Mouse (Mus musculus) heart, adult 9 months (tissue): ENCODE data around the gene Brsk1.

Source experiments
- DNase-seq, 2 experiments: peaks; one replicate each; pipeline ENCODE4 v3.0.0; 2022; ENCODE audit warnings: low spot score in 2 of 2

The Brsk1 gene

GRCm38 (mm10) chr7:4669156-4669555 is 21.2 kb upstream of the Brsk1 start:
- no peak for DNase-seq

DNA sequence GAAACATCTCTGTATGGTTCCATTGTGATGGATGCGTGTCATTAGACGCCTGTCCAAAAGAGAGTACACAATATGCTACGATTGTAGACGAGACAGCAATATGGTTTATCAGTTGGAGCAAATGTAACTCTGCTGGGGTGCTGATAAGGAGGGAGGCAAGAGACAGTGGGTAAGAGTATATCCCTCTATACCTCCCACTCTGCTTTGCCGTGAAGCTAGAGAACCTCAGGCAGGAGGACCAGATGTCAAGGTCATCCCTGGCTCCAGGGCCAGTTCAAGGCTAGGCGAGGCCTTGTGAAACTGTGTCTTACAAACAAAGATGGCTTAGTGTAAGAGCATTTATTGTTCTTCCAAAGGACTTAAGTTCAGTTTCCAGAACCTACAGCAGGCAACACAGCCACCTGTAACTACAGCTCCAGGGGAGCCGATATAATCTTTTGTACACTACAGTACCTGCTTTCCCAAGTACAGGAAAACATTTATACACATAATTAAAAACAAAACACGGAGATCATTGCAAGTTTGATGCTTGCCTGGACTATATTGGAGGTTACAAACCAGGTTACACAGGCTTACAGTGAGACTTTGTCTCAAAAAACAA is 19.6 kb upstream of the Brsk1 start:
- no peak for DNase-seq

DNA sequence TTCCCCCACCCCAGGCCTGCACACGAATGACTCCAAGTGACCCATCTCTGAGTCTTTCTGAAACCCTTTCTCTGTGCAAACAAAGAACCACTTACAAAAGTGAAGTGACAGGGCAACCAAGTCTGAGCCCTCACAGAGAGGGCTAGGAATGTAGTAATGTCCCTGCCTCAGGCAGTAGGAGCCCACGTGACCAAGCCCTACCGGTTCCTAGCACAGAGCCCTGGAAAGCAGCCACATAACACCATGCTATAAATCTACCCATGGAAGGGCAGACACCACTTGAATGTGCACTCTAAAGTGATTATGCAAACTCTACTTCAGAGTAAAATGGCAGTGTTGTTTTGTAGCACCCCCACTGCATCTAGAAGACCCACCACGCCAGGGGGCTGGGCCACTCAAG is 18.4 kb upstream of the Brsk1 start:
- no peak for DNase-seq

DNA sequence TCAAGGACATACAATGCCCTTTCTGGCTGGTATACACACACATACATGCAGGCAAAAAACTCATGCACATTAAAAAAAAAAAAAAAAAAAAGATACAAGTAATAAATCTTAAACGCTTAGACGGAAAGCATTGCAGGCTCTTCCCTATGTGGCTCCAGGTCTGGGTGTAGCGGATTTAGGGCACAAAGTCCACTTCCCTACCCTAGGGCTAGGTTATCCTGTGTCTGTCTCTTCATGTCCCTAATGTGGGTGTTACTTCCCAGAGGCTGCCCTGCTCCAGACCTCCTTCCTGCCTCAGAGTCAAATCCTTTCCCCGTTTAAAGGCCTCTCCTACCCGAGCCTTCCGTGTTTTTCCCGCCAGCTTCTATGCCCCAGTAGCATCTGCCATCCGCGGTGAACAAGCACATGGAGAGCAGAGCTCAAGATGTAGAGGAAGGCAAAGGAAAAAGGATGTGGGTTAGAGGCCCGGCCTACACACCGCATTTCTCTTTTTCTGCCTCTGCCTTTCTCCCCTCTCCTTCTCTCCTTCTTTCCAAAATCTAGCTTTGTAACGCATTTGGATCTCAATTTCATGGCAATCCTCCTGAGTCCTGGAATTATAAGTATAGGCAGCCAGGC is 16.2 kb upstream of the Brsk1 start:
- no peak for DNase-seq

GRCm38 (mm10) chr7:4675200-4675599 is 15.2 kb upstream of the Brsk1 start:
- no peak for DNase-seq

- no peak for DNase-seq
Measured at GRCm38 (mm10) chr7:4683307-4683706, 7.1 kb upstream of the Brsk1 start.

- no peak for DNase-seq
Measured at GRCm38 (mm10) chr7:4684203-4684602, 6.2 kb upstream of the Brsk1 start.

DNA sequence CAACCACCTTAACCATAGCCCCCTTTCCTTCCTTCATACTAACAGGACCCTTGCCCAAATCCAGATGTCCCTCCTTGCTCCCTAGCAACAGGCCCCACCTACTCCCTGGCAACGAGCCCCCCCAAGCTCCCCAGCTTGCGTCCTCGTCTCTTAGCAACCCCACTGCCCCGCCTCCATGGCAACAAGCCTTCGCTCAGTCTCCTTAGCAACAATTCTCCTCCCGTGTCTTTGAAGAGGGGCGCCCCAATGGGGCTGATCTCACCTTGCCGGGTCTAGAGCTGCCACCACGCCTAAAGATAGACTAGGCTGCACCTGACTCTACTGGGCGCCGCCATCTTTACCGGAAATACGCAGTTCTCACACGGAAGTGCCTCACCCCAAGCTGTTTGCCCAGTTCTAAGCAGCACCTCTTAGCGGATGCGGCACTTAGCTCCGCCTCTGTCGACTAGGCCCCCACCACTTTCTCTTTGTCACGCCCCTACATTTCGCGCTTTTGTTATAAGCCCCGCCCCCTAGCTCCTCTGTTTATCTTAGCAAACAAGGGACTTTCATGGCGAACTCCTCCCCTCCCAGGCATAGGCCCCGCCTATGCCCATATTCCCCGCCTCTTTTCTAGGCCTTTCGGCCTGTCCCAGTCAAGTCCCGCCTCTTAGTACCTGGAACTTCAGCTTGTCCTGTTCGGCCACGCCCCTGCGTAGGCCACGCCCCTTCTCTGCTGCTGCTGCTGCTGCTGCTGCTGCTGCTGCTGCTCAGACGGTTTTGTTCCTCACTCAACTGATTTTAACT is 5.6 kb upstream of the Brsk1 start, which contains the start of gene Hspbp1:
Gene Hspbp1, minus strand, starts transcription at position 437 of the 786 bp plus-strand sequence.
- DNase-seq: peak; percentile 97 to 98

DNA sequence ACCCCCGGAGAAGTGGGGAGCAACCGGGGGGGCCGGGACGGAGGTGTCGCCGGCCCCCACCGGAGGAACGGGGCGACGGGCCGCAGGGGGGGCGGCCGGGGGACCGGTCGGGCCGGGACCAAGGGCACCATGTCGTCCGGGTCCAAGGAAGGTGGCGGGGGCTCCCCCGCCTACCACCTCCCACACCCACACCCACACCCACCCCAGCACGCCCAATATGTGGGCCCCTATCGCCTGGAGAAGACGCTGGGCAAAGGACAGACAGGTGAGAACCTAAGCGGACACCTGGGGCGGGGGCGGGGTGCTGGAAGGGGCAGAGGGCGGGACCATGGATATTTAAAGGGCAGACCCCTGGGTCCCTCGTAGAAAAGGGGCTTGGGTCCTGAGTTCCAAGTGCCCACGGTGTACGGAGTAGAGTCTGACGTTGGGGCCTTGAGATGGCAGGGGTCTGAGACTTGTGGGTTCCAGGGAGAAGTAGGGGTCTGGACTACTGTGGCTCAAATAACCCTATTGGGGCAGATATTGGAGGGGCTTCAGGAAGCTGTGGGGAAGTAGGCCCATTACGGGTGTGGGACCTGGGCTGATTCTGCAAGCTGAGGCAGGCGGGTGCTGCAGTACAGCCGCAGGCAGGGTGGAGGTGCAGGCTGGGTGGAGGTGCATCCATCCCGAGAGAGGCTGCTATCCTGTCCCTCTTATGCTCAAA is 698 bp downstream of the Brsk1 start:
- no peak for DNase-seq

GRCm38 (mm10) chr7:4693004-4693403 is 2.6 kb downstream of the Brsk1 start:
- DNase-seq: no peak

DNA sequence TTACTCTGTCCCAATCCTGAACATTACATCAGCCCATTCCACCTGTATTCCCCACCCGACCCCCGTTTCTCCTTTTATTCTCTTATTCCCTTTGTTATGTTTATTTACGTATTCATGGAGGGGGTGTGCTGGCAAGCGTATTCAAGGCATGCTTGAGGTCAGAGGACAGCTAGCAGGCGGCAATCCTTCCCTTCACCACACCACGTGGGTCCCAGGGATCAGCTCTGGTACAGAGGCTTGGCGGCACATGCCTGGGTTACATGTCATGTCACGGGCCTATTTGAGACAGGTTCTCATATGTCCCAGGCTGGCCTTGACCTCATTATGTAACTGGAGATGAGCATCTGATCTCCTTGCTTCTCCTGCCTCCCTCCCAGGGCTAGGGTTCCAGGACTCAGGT is 11.9 kb downstream of the Brsk1 start:
- DNase-seq: no peak

DNA sequence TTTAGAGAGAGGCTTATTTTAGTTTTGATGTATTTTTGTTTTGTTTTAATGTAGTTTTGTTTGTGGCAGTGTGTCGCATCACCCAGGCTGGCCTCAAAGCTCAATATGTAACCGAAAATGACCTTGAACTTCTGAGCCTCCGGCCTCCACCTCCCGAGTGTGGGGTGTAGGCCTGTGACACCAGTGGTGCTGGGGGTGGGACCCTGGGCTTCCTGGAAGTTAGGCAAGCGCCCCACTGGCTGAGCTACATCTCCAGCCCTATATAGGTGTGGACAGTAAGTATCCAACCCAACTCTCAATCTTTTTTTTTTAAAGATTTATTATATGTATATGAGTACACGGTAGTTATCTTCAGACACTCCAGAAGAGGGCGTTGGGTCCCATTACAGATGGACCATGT is 12.8 kb downstream of the Brsk1 start:
- no peak for DNase-seq

DNA sequence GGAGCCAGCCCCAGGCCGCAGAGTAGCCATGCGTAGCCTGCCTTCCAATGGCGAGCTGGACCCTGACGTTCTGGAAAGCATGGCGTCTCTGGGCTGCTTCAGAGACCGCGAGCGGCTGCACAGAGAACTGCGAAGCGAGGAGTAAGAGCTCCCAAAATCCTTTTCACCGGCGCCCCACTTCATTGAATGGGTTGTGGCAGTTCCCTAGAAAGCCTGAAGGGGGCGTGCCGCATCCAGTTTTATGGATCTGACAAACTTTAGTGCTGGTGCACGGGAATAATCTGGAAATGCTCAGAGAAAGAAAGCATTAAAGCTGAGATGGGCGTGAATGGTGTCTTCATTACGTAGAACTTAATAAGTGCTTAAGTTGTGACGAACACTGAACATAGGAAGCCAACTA is 14.7 kb downstream of the Brsk1 start:
- no peak for DNase-seq

GRCm38 (mm10) chr7:4712594-4712993 is 22.2 kb downstream of the Brsk1 start:
- DNase-seq: no peak

DNA sequence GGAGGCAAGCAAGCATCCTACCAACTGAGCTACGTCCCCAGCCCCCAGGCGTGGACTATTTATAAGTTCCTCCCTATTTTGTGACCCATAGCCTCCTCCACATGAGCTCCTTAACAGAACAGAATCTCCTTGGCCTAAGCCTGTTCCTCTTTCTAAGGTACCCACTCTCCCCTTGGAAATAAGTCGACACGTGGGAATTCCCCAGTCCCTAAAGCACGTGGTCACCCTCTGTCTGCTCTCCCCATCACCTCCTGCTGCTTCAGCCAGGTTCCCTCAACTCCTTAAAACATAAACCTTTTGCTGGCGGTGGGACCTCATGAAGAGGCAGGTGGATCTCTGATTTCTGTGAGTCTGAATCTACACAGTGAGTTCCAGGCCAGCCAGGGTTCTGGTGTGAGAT is 26.6 kb downstream of the Brsk1 start:
- no peak for DNase-seq

DNA sequence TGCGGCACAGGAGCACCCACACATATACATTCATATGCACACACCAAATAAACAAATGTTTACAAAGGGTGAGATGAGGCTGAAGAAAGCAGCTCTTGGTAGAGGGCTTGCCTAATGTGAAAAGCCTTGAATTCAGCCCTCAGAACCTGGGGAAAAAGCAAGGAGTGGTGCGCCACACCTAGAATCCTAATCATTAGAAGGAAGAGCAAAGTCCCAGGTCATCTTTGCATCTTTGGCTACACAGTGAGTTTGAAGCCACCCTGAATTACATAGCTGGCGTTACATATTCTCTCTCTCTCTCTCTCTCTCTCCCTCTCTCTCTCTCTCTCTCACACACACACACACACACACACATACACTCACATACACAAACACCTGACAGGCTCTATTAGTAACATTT is 28.9 kb downstream of the Brsk1 start:
- no peak for DNase-seq

DNA sequence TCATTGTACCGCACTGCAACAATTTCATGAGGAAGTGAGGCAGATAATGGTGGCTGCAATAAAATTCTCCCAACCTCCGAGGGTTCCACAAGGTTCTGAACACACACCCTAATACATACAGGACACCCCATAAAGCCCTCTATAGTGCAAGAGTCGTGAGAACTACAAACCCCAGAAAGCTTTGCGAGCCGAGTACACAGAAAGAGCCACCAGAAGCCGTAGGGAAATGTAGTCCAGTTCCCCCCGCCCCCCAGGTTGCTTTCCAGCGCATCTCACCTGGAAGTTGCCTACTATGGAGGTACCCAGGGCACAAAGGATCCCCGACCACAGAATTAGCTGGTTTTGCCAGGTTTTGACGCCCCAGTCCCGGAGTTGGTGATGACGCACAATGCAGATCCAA is 33.1 kb downstream of the Brsk1 start:
- peak in 1 of 2 experiments; percentile 16 for DNase-seq

DNA sequence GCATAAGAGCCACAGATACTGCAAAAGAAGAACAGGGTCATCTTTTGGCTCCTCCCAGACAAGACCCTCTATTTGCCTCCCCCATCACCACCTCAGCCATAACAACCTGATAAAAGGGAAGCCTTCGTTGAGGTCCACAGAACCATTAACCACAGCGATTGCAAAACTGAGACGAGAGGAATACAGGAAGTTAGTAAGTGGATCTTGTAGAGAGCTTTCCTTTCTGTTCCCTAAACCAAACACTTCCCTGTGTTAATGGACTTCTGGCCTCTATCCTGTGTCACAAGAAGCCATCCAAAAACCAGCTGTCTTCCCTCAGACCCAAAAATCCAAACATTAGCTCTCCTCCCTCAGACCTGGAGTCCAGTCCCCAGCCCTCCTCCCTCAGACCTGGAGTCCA is 34.0 kb downstream of the Brsk1 start:
- peak; percentile 14 to 24 for DNase-seq

DNA sequence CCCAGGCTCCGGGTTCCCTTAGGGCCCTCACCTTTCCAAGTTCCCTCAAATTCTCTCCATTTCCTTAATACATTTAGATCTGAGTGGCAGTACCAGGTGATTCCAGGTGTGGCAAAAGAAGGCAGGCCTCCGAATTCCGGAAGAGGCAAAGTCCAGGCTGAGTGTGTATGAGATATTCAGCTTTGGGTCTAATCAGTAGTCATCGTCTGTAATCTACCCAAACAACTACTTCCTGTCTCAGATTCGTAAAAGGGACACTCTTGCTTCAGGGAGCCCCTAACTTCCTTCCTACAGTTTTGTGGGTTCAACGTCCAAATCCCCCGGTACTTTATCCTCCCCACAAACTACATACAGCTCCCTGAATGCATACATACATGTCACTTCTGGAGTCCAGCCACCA is 34.8 kb downstream of the Brsk1 start, which contains the start of gene Tmem150b:
Gene Tmem150b, minus strand, starts transcription at position 81 of the 400 bp plus-strand sequence.
- no peak for DNase-seq

DNA sequence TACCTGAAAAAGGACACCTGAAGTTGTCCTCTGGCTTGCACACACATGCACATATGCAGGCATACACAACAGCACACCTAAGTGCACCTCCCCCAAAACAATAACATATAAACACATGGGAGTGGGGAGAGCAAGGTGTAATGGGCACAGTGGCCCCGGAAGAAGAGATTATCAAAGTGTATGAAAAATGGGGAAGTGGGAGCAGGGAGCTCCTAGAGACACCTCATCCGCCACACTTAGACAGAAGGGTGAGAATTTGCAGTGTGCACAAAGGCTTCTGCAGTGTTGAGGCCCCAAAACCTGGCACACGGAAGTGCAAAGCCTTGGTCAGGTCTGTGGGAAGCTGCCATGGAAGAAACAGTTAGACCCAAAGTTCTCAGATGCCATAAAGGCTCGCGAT is 40.7 kb downstream of the Brsk1 start:
- DNase-seq: no peak

DNA sequence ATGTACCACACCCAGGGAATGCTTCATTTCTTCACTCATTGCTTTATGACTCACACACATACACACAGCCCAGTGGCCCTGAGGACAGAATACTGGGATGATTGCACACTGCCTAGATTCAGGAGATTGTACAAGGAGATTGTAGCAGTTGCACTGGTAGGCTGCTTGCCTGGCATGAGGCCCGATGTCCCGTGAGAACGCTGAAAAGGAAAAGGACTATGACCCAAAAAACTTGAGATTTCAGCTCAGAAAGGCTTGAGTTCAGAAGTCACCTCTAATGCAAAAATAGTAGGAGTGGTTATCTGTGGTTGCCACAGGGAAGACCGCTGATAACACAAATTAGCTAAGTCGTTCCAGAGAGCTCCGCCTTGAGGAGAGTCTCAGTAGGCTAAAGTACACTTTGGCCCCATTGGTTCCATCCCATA is 42.6 kb downstream of the Brsk1 start:
- no peak for DNase-seq

- no peak for DNase-seq
Measured at GRCm38 (mm10) chr7:4739041-4739543, 48.7 kb downstream of the Brsk1 start.
